Mouse (Mus musculus): ENCODE data around the gene Itgb5. TPM values are rescaled to one million over a fixed set of nuclear protein-coding genes. Genes with fewer than 3 reads are reported as not detected.

Gene Itgb5
- polyA plus RNA-seq, 1 experiment from 2014 or later, result 13.8 TPM

DNA sequence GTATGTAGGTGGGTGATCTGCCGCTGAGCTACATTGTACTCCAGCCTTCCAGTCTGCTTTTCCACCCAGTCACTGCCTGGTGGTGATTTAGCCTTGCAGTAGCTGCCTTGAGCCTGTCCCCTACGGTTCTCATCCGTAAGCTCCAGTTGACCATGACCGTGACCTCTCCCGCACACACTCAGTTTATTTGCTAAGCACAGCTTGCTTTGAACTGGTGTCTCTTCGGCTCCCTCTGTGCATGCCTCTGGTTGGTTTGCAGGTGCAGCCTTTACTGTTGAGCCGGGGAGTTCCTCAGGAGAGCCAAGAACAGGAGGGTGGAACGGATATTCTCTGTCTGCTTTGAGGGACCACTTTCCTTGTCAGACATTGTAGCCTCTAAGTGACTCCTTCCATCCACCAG, 61.6 kb downstream of the Itgb5 start:
- Histone ChIP-seq H3K9ac (replicated peaks; ENCODE audit: low read depth, low read length) (no peak overlapping the region), H3K4me1 (ENCODE audit: control insufficient read depth, insufficient read depth, low read length) (peaks cover 15% of the 10 kb centered on the region; the same call in 1 of the 2 replicates), H3K4me2 (ENCODE audit: low read depth, low read length) (no peak overlapping the region), H3K36me3 (ENCODE audit: control insufficient read depth, insufficient read depth, low read length) (no peaks in the 10 kb centered on the region), H3K4me3 (ENCODE audit: low read depth, low read length) (no peak overlapping the region), H3K9me3 (ENCODE audit: control insufficient read depth, low read length) (no peaks in the 10 kb centered on the region), H3K27me3 (ENCODE audit: control insufficient read depth, insufficient read depth, low read length) (no peaks in the 10 kb centered on the region), H3K27ac (ENCODE audit: low read depth, low read length) (no peak overlapping the region)
- 64% methylated on average over 8 of the region's 8 CpGs for WGBS
- no peak for ATAC-seq (ENCODE audit: low read depth)

- Histone ChIP-seq H3K9me3 (ENCODE audit: control insufficient read depth, low read length) (no peaks in the 10 kb centered on the region), H3K4me2 (ENCODE audit: low read depth, low read length) (no peak overlapping the region), H3K27me3 (ENCODE audit: control insufficient read depth, insufficient read depth, low read length) (no peaks in the 10 kb centered on the region), H3K4me1 (ENCODE audit: control insufficient read depth, insufficient read depth, low read length) (peaks cover 15% of the 10 kb centered on the region; the same call in 1 of the 2 replicates), H3K4me3 (ENCODE audit: low read depth, low read length) (no peak overlapping the region), H3K9ac (replicated peaks; ENCODE audit: low read depth, low read length) (no peak overlapping the region), H3K36me3 (ENCODE audit: control insufficient read depth, insufficient read depth, low read length) (no peaks in the 10 kb centered on the region), H3K27ac (ENCODE audit: low read depth, low read length) (no peak overlapping the region)
- ATAC-seq (ENCODE audit: low read depth), result no peak
- WGBS, result 39% methylated on average over 14 of the region's 14 CpGs
Measured at GRCm38 (mm10) chr16:33891561-33892281, 62.3 kb downstream of the Itgb5 start.

DNA sequence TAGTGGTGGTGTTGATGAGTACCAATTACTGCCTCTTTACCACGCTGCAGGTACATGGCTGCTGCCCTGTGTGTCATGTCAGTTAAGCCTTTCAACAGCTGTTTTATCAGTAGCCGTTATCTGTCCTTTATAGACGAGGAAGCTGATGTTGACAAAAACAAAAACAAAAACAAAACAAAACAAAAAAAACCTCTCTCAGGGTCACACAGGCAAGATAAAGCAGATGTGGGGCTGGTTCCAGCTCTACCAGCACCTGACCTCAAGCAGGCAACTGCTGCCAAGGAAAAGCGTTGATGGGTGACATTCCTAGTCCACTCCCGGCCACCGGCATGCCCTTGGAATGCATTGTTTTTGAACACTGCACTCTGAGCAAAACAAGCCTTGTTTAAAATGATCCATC, 63.1 kb downstream of the Itgb5 start:
- no peak overlapping the region for H3K4me3 ChIP-seq (ENCODE audit: low read depth, low read length)
- no peak overlapping the region for H3K4me2 ChIP-seq (ENCODE audit: low read depth, low read length)
- 67% methylated on average over 6 of the region's 6 CpGs for WGBS
- no peak overlapping the region for H3K9ac ChIP-seq (replicated peaks; ENCODE audit: low read depth, low read length)
- peaks cover 15% of the 10 kb centered on the region; the same call in 1 of the 2 replicates for H3K4me1 ChIP-seq (ENCODE audit: control insufficient read depth, insufficient read depth, low read length)
- H3K36me3 ChIP-seq (ENCODE audit: control insufficient read depth, insufficient read depth, low read length), result no peaks in the 10 kb centered on the region
- no peaks in the 10 kb centered on the region for H3K27me3 ChIP-seq (ENCODE audit: control insufficient read depth, insufficient read depth, low read length)
- no peak overlapping the region for H3K27ac ChIP-seq (ENCODE audit: low read depth, low read length)
- no peak for ATAC-seq (ENCODE audit: low read depth)
- H3K9me3 ChIP-seq (ENCODE audit: control insufficient read depth, low read length), result no peaks in the 10 kb centered on the region

GRCm38 (mm10) chr16:33893796-33894195, 64.3 kb downstream of the Itgb5 start:
- WGBS, result 84% methylated on average over 4 of the region's 4 CpGs
- ATAC-seq (ENCODE audit: low read depth), result no peak
- Histone ChIP-seq H3K27me3 (ENCODE audit: control insufficient read depth, insufficient read depth, low read length) (no peaks in the 10 kb centered on the region), H3K9me3 (ENCODE audit: control insufficient read depth, low read length) (no peaks in the 10 kb centered on the region), H3K4me2 (ENCODE audit: low read depth, low read length) (no peak overlapping the region), H3K4me1 (ENCODE audit: control insufficient read depth, insufficient read depth, low read length) (peaks cover 15% of the 10 kb centered on the region; the same call in 1 of the 2 replicates), H3K27ac (ENCODE audit: low read depth, low read length) (no peak overlapping the region), H3K9ac (replicated peaks; ENCODE audit: low read depth, low read length) (no peak overlapping the region), H3K4me3 (ENCODE audit: low read depth, low read length) (no peak overlapping the region), H3K36me3 (ENCODE audit: control insufficient read depth, insufficient read depth, low read length) (no peaks in the 10 kb centered on the region)

DNA sequence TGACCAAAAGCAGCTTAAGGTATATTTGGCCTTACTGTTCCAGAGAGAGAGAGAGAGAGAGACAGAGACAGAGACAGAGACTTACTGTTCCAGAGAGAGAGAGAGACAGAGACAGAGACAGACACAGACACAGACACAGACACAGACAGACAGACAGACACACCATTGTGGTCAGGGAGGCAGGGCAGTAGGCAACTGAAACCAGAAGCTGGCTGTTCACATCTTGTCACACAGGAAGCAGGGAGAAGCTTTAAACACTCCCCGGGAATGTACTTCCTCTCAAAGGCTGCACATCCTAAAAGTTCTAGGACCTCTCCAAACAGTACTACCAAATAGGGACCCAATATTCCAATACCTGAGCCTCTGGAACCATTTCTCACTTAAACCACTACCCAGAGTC, 65.0 kb downstream of the Itgb5 start:
- Histone ChIP-seq H3K4me1 (ENCODE audit: control insufficient read depth, insufficient read depth, low read length) (peaks cover 15% of the 10 kb centered on the region; the same call in 1 of the 2 replicates), H3K9me3 (ENCODE audit: control insufficient read depth, low read length) (no peaks in the 10 kb centered on the region), H3K27ac (ENCODE audit: low read depth, low read length) (no peak overlapping the region), H3K4me3 (ENCODE audit: low read depth, low read length) (no peak overlapping the region), H3K36me3 (ENCODE audit: control insufficient read depth, insufficient read depth, low read length) (no peaks in the 10 kb centered on the region), H3K4me2 (ENCODE audit: low read depth, low read length) (no peak overlapping the region), H3K9ac (replicated peaks; ENCODE audit: low read depth, low read length) (no peak overlapping the region), H3K27me3 (ENCODE audit: control insufficient read depth, insufficient read depth, low read length) (no peaks in the 10 kb centered on the region)
- WGBS, result 83% methylated on average over 1 of the region's 1 CpGs
- no peak for ATAC-seq (ENCODE audit: low read depth)

DNA sequence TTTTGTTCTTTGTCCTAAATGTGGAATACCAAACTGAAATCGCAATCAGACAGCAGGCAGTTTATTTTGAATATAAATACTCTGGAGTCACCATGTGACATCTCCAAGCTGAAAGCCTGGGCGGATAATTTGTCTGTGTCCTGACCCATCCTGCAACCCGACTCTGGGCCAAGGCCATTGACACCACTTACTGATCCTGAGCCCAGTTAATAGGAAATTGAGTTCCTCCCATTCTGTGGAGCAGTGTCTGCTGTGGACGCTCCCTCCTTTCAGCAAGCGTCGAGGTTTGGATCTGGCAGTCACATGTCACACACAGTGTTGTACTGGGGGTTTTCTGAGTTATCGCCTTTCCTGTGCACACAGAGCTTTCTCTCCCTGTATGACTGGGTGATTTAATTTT, 66.2 kb downstream of the Itgb5 start:
- Histone ChIP-seq H3K4me3 (ENCODE audit: low read depth, low read length) (no peak overlapping the region), H3K27ac (ENCODE audit: low read depth, low read length) (no peak overlapping the region), H3K36me3 (ENCODE audit: control insufficient read depth, insufficient read depth, low read length) (no peaks in the 10 kb centered on the region), H3K9ac (replicated peaks; ENCODE audit: low read depth, low read length) (no peak overlapping the region), H3K27me3 (ENCODE audit: control insufficient read depth, insufficient read depth, low read length) (no peaks in the 10 kb centered on the region), H3K4me2 (ENCODE audit: low read depth, low read length) (no peak overlapping the region), H3K4me1 (ENCODE audit: control insufficient read depth, insufficient read depth, low read length) (peaks cover 15% of the 10 kb centered on the region; the same call in 1 of the 2 replicates), H3K9me3 (ENCODE audit: control insufficient read depth, low read length) (no peaks in the 10 kb centered on the region)
- 70% methylated on average over 7 of the region's 7 CpGs for WGBS
- ATAC-seq (ENCODE audit: low read depth), result no peak; the same call in 1 of the 2 replicates

DNA sequence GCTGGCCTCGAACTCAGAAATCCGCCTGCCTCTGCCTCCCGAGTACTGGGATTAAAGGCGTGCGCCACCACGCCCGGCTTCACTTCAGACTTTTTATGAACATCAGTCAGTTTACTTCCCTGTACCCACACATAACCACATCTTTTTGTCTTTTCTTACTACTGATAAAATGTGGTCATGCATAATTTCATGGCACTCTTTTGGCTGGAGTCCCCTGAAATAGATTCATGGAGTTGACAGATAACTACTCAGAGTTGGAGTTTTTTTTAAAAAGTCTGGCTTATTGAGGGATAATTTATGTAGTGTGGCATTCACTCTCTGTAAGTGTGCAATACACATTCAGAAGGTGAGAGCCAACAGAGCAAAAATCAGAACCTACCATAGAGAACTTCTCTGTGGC, 67.3 kb downstream of the Itgb5 start:
- H3K27me3 ChIP-seq (ENCODE audit: control insufficient read depth, insufficient read depth, low read length), result no peaks in the 10 kb centered on the region
- no peak overlapping the region for H3K4me3 ChIP-seq (ENCODE audit: low read depth, low read length)
- no peaks in the 10 kb centered on the region for H3K9me3 ChIP-seq (ENCODE audit: control insufficient read depth, low read length)
- H3K36me3 ChIP-seq (ENCODE audit: control insufficient read depth, insufficient read depth, low read length), result no peaks in the 10 kb centered on the region
- over 99% methylated on average over 7 of the region's 7 CpGs for WGBS
- H3K9ac ChIP-seq (replicated peaks; ENCODE audit: low read depth, low read length), result no peak overlapping the region
- no peak overlapping the region for H3K27ac ChIP-seq (ENCODE audit: low read depth, low read length)
- ATAC-seq (ENCODE audit: low read depth), result no peak
- peaks cover 8% of the 10 kb centered on the region; the same call in 1 of the 2 replicates for H3K4me1 ChIP-seq (ENCODE audit: control insufficient read depth, insufficient read depth, low read length)
- H3K4me2 ChIP-seq (ENCODE audit: low read depth, low read length), result no peak overlapping the region

- peaks cover 11% of the 10 kb centered on the region for H3K4me1 ChIP-seq (ENCODE audit: control insufficient read depth, insufficient read depth, low read length)
- no peak overlapping the region for H3K9ac ChIP-seq (replicated peaks; ENCODE audit: low read depth, low read length)
- 34% methylated on average over 11 of the region's 11 CpGs for WGBS
- H3K4me2 ChIP-seq (ENCODE audit: low read depth, low read length), result no peak overlapping the region
- ATAC-seq (ENCODE audit: low read depth), result peak; percentile 35; the same call in 1 of the 2 replicates
- H3K36me3 ChIP-seq (ENCODE audit: control insufficient read depth, insufficient read depth, low read length), result no peaks in the 10 kb centered on the region
- no peaks in the 10 kb centered on the region for H3K9me3 ChIP-seq (ENCODE audit: control insufficient read depth, low read length)
- H3K4me3 ChIP-seq (ENCODE audit: low read depth, low read length), result no peak overlapping the region
- H3K27ac ChIP-seq (ENCODE audit: low read depth, low read length), result no peak overlapping the region
- no peaks in the 10 kb centered on the region for H3K27me3 ChIP-seq (ENCODE audit: control insufficient read depth, insufficient read depth, low read length)
Measured at GRCm38 (mm10) chr16:33903664-33904441, 74.4 kb downstream of the Itgb5 start.

DNA sequence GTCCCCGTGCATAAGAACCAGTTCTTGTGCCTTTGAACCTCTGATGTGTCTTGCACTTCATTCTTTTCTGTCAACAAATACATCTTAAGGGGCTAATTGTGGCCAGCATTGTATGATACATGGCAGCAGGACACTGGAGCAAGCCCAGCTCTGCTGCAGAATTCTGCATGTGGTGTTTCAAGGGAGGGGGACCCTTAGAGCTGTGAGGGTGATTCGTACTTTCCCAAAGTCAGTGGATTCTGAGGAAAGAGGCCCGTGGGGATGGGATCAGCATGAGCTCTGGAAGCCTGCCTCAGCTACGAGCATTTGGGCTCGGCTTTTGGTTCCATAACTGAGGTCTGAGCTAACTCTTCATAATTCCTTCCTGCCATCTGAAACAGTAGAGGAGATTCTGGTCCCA, 75.1 kb downstream of the Itgb5 start:
- 71% methylated on average over 5 of the region's 5 CpGs for WGBS
- ATAC-seq (ENCODE audit: low read depth), result no peak
- Histone ChIP-seq H3K27me3 (ENCODE audit: control insufficient read depth, insufficient read depth, low read length) (no peaks in the 10 kb centered on the region), H3K9me3 (ENCODE audit: control insufficient read depth, low read length) (no peaks in the 10 kb centered on the region), H3K4me2 (ENCODE audit: low read depth, low read length) (no peak overlapping the region), H3K36me3 (ENCODE audit: control insufficient read depth, insufficient read depth, low read length) (no peaks in the 10 kb centered on the region), H3K4me3 (ENCODE audit: low read depth, low read length) (no peak overlapping the region), H3K27ac (ENCODE audit: low read depth, low read length) (no peak overlapping the region), H3K4me1 (ENCODE audit: control insufficient read depth, insufficient read depth, low read length) (peaks cover 11% of the 10 kb centered on the region), H3K9ac (replicated peaks; ENCODE audit: low read depth, low read length) (no peak overlapping the region)
